Mouse (Mus musculus) forebrain, embryonic 13.5 days (tissue): ENCODE results near the gene Olfr435. TPM values are rescaled to one million over a fixed set of nuclear protein-coding genes. Genes with fewer than 3 reads are reported as not detected.
"Not testable (repeated sequence)": the region's sequence is repeated elsewhere in the genome, so short reads cannot be mapped to it uniquely, and the experiment has no call there.

Experiments used
- ATAC-seq: fragments of 200-750 bp; cut with Nextera tagmentation; 2 replicates; pipeline ENCODE4 v1.8.0; 2017
- H3K27ac ChIP-seq: fragments of 300-500 bp; sonication (generic); 2 replicates; pipeline ENCODE4 v1.5.1; 2015; ENCODE audit warnings: inconsistent platforms, mild to moderate bottlenecking, moderate library complexity
- H3K27me3 ChIP-seq: fragments of 300-500 bp; sonication (generic); 2 replicates; pipeline ENCODE4 v1.6.1; 2015; ENCODE audit warnings: mild to moderate bottlenecking, inconsistent platforms
- H3K36me3 ChIP-seq: fragments of 300-500 bp; sonication (generic); 2 replicates; pipeline ENCODE4 v1.6.1; 2015; ENCODE audit warnings: mild to moderate bottlenecking, inconsistent platforms; ENCODE audit not compliant: poor library complexity, severe bottlenecking
- H3K4me1 ChIP-seq: fragments of 300-500 bp; sonication (generic); 2 replicates; pipeline ENCODE4 v1.6.1; 2015; ENCODE audit warnings: inconsistent platforms
- H3K4me2 ChIP-seq: fragments of 300-500 bp; sonication (generic); 2 replicates; pipeline ENCODE4 v1.6.1; 2015; ENCODE audit warnings: inconsistent platforms, mild to moderate bottlenecking, moderate library complexity
- H3K4me3 ChIP-seq: fragments of 300-500 bp; sonication (generic); 2 replicates; pipeline ENCODE4 v1.5.1; 2015; ENCODE audit warnings: mild to moderate bottlenecking, inconsistent platforms
- H3K9ac ChIP-seq: fragments of 300-500 bp; sonication (generic); 2 replicates; pipeline ENCODE4 v1.6.1; 2015; ENCODE audit warnings: mild to moderate bottlenecking, inconsistent platforms
- H3K9me3 ChIP-seq: fragments of 300-500 bp; sonication (generic); replicated peaks from 2 replicates; pipeline ENCODE4 v1.6.1; 2016; ENCODE audit warnings: inconsistent platforms
- WGBS: fragments of 180-500 bp; shearing (Covaris S2); methylation state at CpG from one replicate; pipeline ENCODE4 v1.1.7; 2015; 5-methylcytosine and 5-hydroxymethylcytosine counted together
- polyA plus RNA-seq: library from polyadenylated mRNA; unstranded; fragments of >200 nt; fragmentation: Nextera tagmentation; extraction: Ambion mirVana; gene quantifications from 2 replicates; pipeline ENCODE4 v1.2.1, GENCODE M21; 2015

Olfr435 gene
- polyA plus RNA-seq, 1 experiment from 2014 or later, result not detected

- not testable (repeated sequence) for H3K4me1 ChIP-seq, H3K4me3 ChIP-seq, H3K27me3 ChIP-seq, H3K36me3 ChIP-seq, ATAC-seq, H3K9ac ChIP-seq, H3K27ac ChIP-seq, H3K4me2 ChIP-seq, H3K9me3 ChIP-seq
- 90% methylated on average over 1 of the region's 1 CpGs for WGBS
Measured at GRCm38 (mm10) chr6:43231255-43231654, 34.3 kb downstream of the Olfr435 start, which contains the start of gene Olfr47. Gene Olfr47 (plus strand): TSS chr6:43231529.

- Histone ChIP-seq H3K4me2 (no peak overlapping the region), H3K4me1 (no peaks in the 10 kb centered on the region), H3K27me3 (no peaks in the 10 kb centered on the region), H3K9ac (no peak overlapping the region), H3K4me3 (no peak overlapping the region), H3K9me3 (no peaks in the 10 kb centered on the region), H3K36me3 (no peaks in the 10 kb centered on the region), H3K27ac (no peak overlapping the region)
- 20% methylated on average over 4 of the region's 4 CpGs for WGBS
- no peak for ATAC-seq
Measured at GRCm38 (mm10) chr6:43242061-43242460, 45.1 kb downstream of the Olfr435 start.

GRCm38 (mm10) chr6:43247396-43247795 is 50.5 kb downstream of the Olfr435 start:
- Histone ChIP-seq H3K4me2 (no peak overlapping the region), H3K27me3 (no peaks in the 10 kb centered on the region), H3K36me3 (no peaks in the 10 kb centered on the region), H3K4me3 (no peak overlapping the region), H3K9ac (no peak overlapping the region), H3K9me3 (no peaks in the 10 kb centered on the region), H3K4me1 (no peaks in the 10 kb centered on the region), H3K27ac (no peak overlapping the region)
- 79% methylated on average over 3 of the region's 3 CpGs for WGBS
- no peak for ATAC-seq

- ATAC-seq, result no peak
- Histone ChIP-seq H3K4me2 (no peak overlapping the region), H3K27ac (no peak overlapping the region), H3K4me3 (no peak overlapping the region), H3K9me3 (no peaks in the 10 kb centered on the region), H3K9ac (no peak overlapping the region), H3K36me3 (no peaks in the 10 kb centered on the region), H3K4me1 (no peaks in the 10 kb centered on the region), H3K27me3 (no peaks in the 10 kb centered on the region)
- WGBS, result 88% methylated on average over 1 of the region's 1 CpGs
Measured at GRCm38 (mm10) chr6:43252994-43253393, 56.0 kb downstream of the Olfr435 start.

Other genes starting within 250 kb of the Olfr435 start
- not detected in 2 replicates for gene Olfr444, start 248.1 kb upstream of the Olfr435 start, polyA plus RNA-seq
- gene Olfr441, start 90.8 kb upstream of the Olfr435 start, polyA plus RNA-seq, result not detected in 2 replicates
- not detected in 2 replicates for gene Olfr237-ps1, start 50.6 kb upstream of the Olfr435 start, polyA plus RNA-seq
- gene Olfr437, start 33.9 kb upstream of the Olfr435 start, polyA plus RNA-seq, result not detected in 2 replicates
- not detected in 2 replicates for gene Olfr13, start 25.0 kb upstream of the Olfr435 start, polyA plus RNA-seq
- gene Olfr434, start 15.9 kb downstream of the Olfr435 start, polyA plus RNA-seq, result not detected in 2 replicates
- gene Olfr47, start 34.4 kb downstream of the Olfr435 start, polyA plus RNA-seq, result not detected in 2 replicates
- gene Arhgef5, start 68.4 kb downstream of the Olfr435 start, polyA plus RNA-seq, result 1.5 and 2.4 TPM in 2 replicates
- not detected in 2 replicates for gene Nobox, start 112.4 kb downstream of the Olfr435 start, polyA plus RNA-seq